23 mouse cellular contexts compared by ENCODE assay signal in the genomic region with DNA sequence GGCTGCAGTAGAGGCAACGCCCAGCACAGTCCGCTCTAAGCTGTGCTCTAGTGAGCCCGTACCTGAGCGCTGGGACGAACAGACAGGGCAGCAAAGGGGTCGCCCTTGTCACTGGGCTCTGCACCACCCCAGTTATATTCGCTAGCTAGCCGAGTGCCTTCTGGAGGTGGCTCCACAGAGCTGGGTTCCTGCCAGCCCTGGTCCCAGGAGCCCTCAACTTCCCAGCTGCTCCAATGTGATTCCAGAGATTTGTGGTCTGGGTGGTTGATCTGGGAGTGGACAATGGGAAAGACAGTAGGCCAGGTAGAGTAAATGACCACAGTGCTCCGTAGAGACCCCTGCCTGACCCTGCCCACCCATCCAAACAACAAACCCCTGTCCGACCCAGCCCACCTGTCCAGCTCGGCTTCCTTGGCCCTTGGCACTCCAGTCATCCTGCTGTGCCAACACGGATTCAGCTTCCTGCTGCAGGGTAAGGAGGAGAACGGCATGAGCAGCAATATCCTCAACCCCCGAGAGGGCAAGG. TPM values are rescaled to one million over a fixed set of nuclear protein-coding genes. Genes with fewer than 3 reads are reported as not detected.
DNase-seq lines count a peak whose midpoint lies in the region; ATAC-seq lines count a peak whose summit lies in the region.
"Had no signal": no experiment of that assay in that cellular context is flagged by ENCODE, and none has a peak within 500 bp of the region (broad histone marks: within the 10 kb centered on the region; RNA-seq: fewer than 3 reads in every experiment).

No protein-coding gene starts in this region.

- no peak for ATAC-seq in forebrain, embryonic 14.5 days
- ATAC-seq: forebrain, postnatal 0 days; intestine, embryonic 16.5 days had no signal

- peaks cover 68% of the 10 kb centered on the region for H3K36me3 ChIP-seq in forebrain, embryonic 10.5 days (replicated peaks)
- peaks cover 66% of the 10 kb centered on the region for H3K36me3 ChIP-seq in forebrain, embryonic 14.5 days (ENCODE audit: control insufficient read depth, insufficient read depth, low read length)

- H3K4me2 ChIP-seq in forebrain, embryonic 14.5 days (ENCODE audit: low read length): no peak overlapping the region
- H3K4me2 ChIP-seq: embryonic facial prominence, embryonic 12.5 days; forebrain, embryonic 12.5 days; heart, embryonic 15.5 days; hindbrain, embryonic 14.5 days had no signal

- H3K9ac ChIP-seq in forebrain, embryonic 14.5 days (ENCODE audit: low read length): no peak overlapping the region
- H3K9ac ChIP-seq: embryonic facial prominence, embryonic 12.5 days; forebrain, embryonic 12.5 days; forebrain, postnatal 0 days; heart, embryonic 15.5 days; hindbrain, embryonic 14.5 days had no signal

- H3K27me3 ChIP-seq in forebrain, embryonic 10.5 days (ENCODE audit: poor library complexity, severe bottlenecking): peaks cover 56% of the 10 kb centered on the region
- peaks cover 26% of the 10 kb centered on the region for H3K27me3 ChIP-seq in forebrain, embryonic 14.5 days (replicated peaks; ENCODE audit: control insufficient read depth, insufficient read depth, low read length)

- no peaks in the 10 kb centered on the region for H3K9me3 ChIP-seq in forebrain, embryonic 10.5 days
- H3K9me3 ChIP-seq in forebrain, embryonic 14.5 days (replicated peaks; ENCODE audit: control insufficient read depth, low read length): no peaks in the 10 kb centered on the region
- H3K9me3 ChIP-seq: embryonic facial prominence, embryonic 12.5 days; forebrain, embryonic 12.5 days; G1E; heart, embryonic 10.5 days; heart, embryonic 15.5 days had no signal

- 94% methylated on average over 14 of the region's 14 CpGs for WGBS in forebrain, embryonic 10.5 days
- WGBS in forebrain, embryonic 14.5 days: 90% methylated on average over 14 of the region's 14 CpGs

- no peak overlapping the region for H3K27ac ChIP-seq in forebrain, embryonic 10.5 days
- H3K27ac ChIP-seq in forebrain, embryonic 14.5 days (ENCODE audit: low read depth, low read length): no peak overlapping the region
- H3K27ac ChIP-seq: embryonic facial prominence, embryonic 12.5 days; forebrain, embryonic 12.5 days; heart, embryonic 10.5 days; heart, embryonic 15.5 days; hindbrain, embryonic 14.5 days had no signal

- peaks cover 21% of the 10 kb centered on the region for H3K4me1 ChIP-seq in forebrain, embryonic 10.5 days
- peaks cover 4% of the 10 kb centered on the region; the same call in 1 of the 2 replicates for H3K4me1 ChIP-seq in forebrain, embryonic 14.5 days (ENCODE audit: control insufficient read depth, insufficient read depth, low read length)

- peak; percentile 49 for DNase-seq in adrenal gland, postnatal 14 days
- no peak for DNase-seq in adrenal gland, postnatal 25 days
- DNase-seq in forebrain, embryonic 10.5 days (ENCODE audit: extremely low spot score, low spot score): no peak
- no peak for DNase-seq in forebrain, embryonic 14.5 days (ENCODE audit: low spot score)
- DNase-seq in kidney, postnatal 10 days: peak; percentile 31
- DNase-seq in kidney, adult 8-10 months: no peak
- DNase-seq in adipocyte (ENCODE audit: low spot score): peak; percentile 43
- DNase-seq: adrenal gland, adult 2 months; cerebellum, adult 8-10 months; forebrain, postnatal 0 days; gastrocnemius, postnatal 36 days; heart, adult 18-20 months; heart, postnatal 14 days; kidney, adult 2 months had no signal

- 0 out of 2 replicates have a peak overlapping the region, but pooled peaks have one; percentile 2 for H3K4me3 ChIP-seq in forebrain, embryonic 10.5 days
- no peak overlapping the region for H3K4me3 ChIP-seq in forebrain, embryonic 14.5 days (ENCODE audit: low read depth, low read length)
- H3K4me3 ChIP-seq: embryonic facial prominence, embryonic 12.5 days; forebrain, embryonic 12.5 days; heart, embryonic 10.5 days; heart, embryonic 15.5 days had no signal

RNA-seq across cellular contexts. Expression of a gene that starts 12.3 kb away (rescaled TPM):
- 87.4 and 92.1 TPM in 2 replicates for total RNA-seq in adrenal gland, postnatal 14 days (2021)
- total RNA-seq in adrenal gland, postnatal 25 days (2021): 104 and 120 TPM in 2 replicates
- 63.4 and 64.6 TPM in 2 replicates for polyA plus RNA-seq in forebrain, embryonic 10.5 days (2016; fragmentation: Nextera tagmentation; extraction: Ambion mirVana)
- 56.1 and 67.9 TPM in 2 replicates for polyA plus RNA-seq in forebrain, embryonic 14.5 days (2014; fragmentation: Nextera tagmentation; extraction: Ambion mirVana)

RNA-seq across cellular contexts. Expression of a gene that starts 18.2 kb away (rescaled TPM):
- total RNA-seq in adrenal gland, postnatal 14 days (2021): 212 and 214 TPM in 2 replicates
- 275 and 334 TPM in 2 replicates for total RNA-seq in adrenal gland, postnatal 25 days (2021)
- 2.6 and 4.9 TPM in 2 replicates for polyA plus RNA-seq in forebrain, embryonic 10.5 days (2016; fragmentation: Nextera tagmentation; extraction: Ambion mirVana)
- 8.5 and 10.7 TPM in 2 replicates for polyA plus RNA-seq in forebrain, embryonic 14.5 days (2014; fragmentation: Nextera tagmentation; extraction: Ambion mirVana)

RNA-seq across cellular contexts. Expression of a gene that starts 29.5 kb away (rescaled TPM):
- total RNA-seq in adrenal gland, postnatal 14 days (2021): 41.3 and 50.4 TPM in 2 replicates
- 44.8 and 59.4 TPM in 2 replicates for total RNA-seq in adrenal gland, postnatal 25 days (2021)
- polyA plus RNA-seq in forebrain, embryonic 10.5 days (2016; fragmentation: Nextera tagmentation; extraction: Ambion mirVana): 120 and 127 TPM in 2 replicates
- polyA plus RNA-seq in forebrain, embryonic 14.5 days (2014; fragmentation: Nextera tagmentation; extraction: Ambion mirVana): 204 and 233 TPM in 2 replicates

RNA-seq across cellular contexts. Expression of a gene that starts 32.8 kb away (rescaled TPM):
- total RNA-seq in adrenal gland, postnatal 14 days (2021): 29.1 and 29.3 TPM in 2 replicates
- total RNA-seq in adrenal gland, postnatal 25 days (2021): 35.7 and 40.9 TPM in 2 replicates
- polyA plus RNA-seq in forebrain, embryonic 10.5 days (2016; fragmentation: Nextera tagmentation; extraction: Ambion mirVana): 6.6 and 8.4 TPM in 2 replicates
- 7.0 and 10.1 TPM in 2 replicates for polyA plus RNA-seq in forebrain, embryonic 14.5 days (2014; fragmentation: Nextera tagmentation; extraction: Ambion mirVana)

RNA-seq across cellular contexts. Expression of a gene that starts 54.8 kb away (rescaled TPM):
- total RNA-seq in adrenal gland, postnatal 14 days (2021): not detected in 2 replicates
- not detected in 2 replicates for total RNA-seq in adrenal gland, postnatal 25 days (2021)
- polyA plus RNA-seq in forebrain, embryonic 10.5 days (2016; fragmentation: Nextera tagmentation; extraction: Ambion mirVana): 0.19 TPM in 1 of 2 replicates, not detected in the other
- 0.17 TPM in 1 of 2 replicates, not detected in the other for polyA plus RNA-seq in forebrain, embryonic 14.5 days (2014; fragmentation: Nextera tagmentation; extraction: Ambion mirVana)
- total RNA-seq: adrenal gland, adult 2 months; forebrain, postnatal 0 days; G1E; gastrocnemius, adult 18-20 months; gastrocnemius, postnatal 36 days; heart, adult 18-20 months; heart, postnatal 14 days; hematopoietic stem cell, adult 5-6 weeks had no signal
- polyA plus RNA-seq: adrenal gland, adult 2 months; heart, embryonic 10.5 days had no signal

Comparison
In these comparisons a context has a peak if more than half of its experiments do, and no peak if none do; other contexts are left out.
1. DNase-seq: peak in adrenal gland, postnatal 14 days (single experiment), kidney, postnatal 10 days (single experiment) and adipocyte (single experiment); none in adrenal gland, postnatal 25 days (single experiment), forebrain, embryonic 10.5 days (single experiment), forebrain, embryonic 14.5 days (single experiment) and kidney, adult 8-10 months (0 of 2).